Mouse (Mus musculus) gastrocnemius, adult 2 months (tissue): ENCODE measurements around the gene Hras. TPM values are rescaled to one million over a fixed set of nuclear protein-coding genes. Genes with fewer than 3 reads are reported as not detected.

Source experiments
- DNase-seq: peaks from one replicate; pipeline ENCODE4 v3.0.0; 2022
- H3K27ac ChIP-seq: fragments of 200-600 bp; 2 replicates; pipeline ENCODE4 v1.8.1; 2022; ENCODE audit warnings: mild to moderate bottlenecking
- H3K4me3 ChIP-seq: fragments of 200-600 bp; 2 replicates; pipeline ENCODE4 v1.8.1; 2022; ENCODE audit warnings: mild to moderate bottlenecking, moderate library complexity
- CTCF ChIP-seq: fragments of 200-600 bp; IDR thresholded peaks from 2 replicates; pipeline ENCODE4 v1.8.1; 2022; ENCODE audit warnings: antibody characterized with exemption, mild to moderate bottlenecking, moderate library complexity
- intact Hi-C: fragments of 180-260 bp; cut with DNase I; formaldehyde crosslinking; loops from one replicate; pipeline ENCODE4 v1.15.1; 2025
- microRNA-seq: library from miRNA; unstranded; fragments of <30 nt; microRNA quantifications from one replicate; pipeline ENCODE4 v1.2.0, GENCODE M21; 2021
- total RNA-seq, 2 experiments: library from RNA; stranded (reverse); gene quantifications; 2 replicates each; pipeline ENCODE4 v1.2.3; 2021

Hras gene
- total RNA-seq, 2 experiments from 2014 or later = 117 to 119 TPM

DNA sequence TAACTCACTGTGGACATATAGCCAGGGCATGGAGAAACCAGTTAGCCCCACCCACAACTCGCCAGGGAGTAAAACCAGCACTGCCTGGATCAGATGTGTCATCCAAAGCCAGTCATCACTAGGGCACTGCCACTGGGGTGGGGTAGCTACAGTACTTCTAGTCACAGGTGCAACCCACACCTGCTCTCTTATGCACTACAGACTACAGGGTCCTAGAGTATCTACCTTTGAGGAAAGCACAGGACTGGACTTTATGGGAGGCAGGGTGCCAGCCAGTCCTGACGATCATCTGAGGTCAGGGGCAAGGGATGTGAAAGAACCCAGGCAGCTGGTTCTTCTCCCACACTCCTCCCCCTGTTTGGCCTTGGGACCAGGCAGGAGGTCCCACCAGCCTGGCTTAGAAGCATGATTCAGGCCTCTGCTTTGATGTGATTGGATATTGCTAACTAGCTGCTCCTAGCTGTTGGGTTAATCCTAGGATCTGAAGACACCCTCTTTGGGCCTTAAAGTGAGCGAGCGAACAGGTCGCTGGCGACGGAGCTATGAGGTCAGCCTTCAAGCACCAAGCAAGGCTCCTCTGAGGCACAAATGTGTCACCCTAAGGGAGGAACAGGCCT, 25.8 kb downstream of the Hras start:
- peak; percentile 60 for DNase-seq

DNA sequence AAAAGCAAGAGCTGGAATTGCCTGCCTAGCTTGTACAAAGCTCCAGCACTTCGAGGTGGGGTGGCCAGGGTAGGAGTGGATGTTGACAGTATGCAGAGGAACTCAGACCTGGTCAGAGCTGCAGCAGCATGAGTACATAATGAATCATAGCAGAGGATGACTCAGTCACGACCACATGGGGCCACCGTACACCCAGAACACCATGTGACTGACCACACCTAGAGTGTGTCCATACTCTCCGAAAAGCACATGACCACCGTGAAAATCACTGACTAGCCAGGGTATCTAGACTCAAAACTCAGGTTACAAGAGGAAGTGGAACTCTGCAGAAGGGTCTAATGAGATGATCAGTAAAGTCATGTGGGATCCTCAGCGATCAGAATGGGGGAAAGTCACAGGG, 29.0 kb downstream of the Hras start:
- intact Hi-C loops = no loop called here
- Histone ChIP-seq H3K4me3 (no peak overlapping the region), H3K27ac (no peak overlapping the region)
- TF ChIP-seq CTCF = no peak
- DNase-seq = peak; percentile 45

More for the DNA sequence above, 25.8 kb downstream of the Hras start:
- no peak for TF ChIP-seq CTCF
- Histone ChIP-seq H3K4me3 (peak overlapping the region; percentile 69), H3K27ac (peak overlapping the region; percentile 83)
- intact Hi-C loops = no loop called here

DNA sequence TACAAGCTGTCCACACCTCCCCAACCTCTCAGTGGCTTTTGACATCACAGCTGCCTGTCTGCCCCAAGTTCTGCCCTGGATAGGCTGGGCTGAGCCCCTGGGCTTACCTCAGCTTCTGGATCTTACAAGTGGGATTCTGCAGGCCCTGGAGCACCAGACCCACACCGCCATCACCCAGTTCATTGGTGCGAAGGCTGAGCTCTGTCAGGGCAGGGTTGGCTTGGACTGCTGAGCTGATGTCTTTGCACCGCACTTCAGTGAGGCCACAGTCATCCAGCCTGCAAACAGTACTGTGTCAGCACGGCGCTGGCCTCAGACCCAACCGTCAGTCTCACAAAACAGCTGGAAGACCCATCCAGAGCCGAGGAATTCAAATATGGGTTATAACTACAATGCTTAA, 29.4 kb downstream of the Hras start:
- Histone ChIP-seq H3K27ac (0 out of 2 replicates have a peak overlapping the region, but pooled peaks have one; percentile 3), H3K4me3 (no peak overlapping the region)
- intact Hi-C loops = no loop called here
- no peak for TF ChIP-seq CTCF
- DNase-seq = no peak

DNA sequence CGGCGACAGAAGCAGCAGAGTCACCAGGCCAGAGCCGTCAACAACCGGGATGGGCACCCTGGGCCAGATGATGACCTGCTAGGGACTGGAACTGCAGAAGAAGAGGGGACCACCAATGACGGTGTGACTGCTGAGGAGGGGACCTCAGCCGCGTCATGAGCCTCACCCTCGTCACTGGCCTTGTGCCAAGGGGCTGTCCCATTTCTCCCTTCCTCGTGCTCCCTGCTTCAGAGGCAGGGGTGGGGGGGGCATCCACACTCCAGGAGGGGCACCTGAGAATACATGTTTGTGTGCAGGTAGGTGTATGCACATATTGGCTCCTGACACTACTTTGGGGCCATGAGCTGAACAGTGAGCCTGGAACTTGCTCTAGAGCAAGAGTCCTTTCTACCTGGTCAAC, 38.4 kb downstream of the Hras start:
- no peak overlapping the region for H3K4me3 ChIP-seq
- no peak for TF ChIP-seq CTCF
- no peak overlapping the region for H3K27ac ChIP-seq
- intact Hi-C loops = no loop called here
- DNase-seq = peak; percentile 26

DNA sequence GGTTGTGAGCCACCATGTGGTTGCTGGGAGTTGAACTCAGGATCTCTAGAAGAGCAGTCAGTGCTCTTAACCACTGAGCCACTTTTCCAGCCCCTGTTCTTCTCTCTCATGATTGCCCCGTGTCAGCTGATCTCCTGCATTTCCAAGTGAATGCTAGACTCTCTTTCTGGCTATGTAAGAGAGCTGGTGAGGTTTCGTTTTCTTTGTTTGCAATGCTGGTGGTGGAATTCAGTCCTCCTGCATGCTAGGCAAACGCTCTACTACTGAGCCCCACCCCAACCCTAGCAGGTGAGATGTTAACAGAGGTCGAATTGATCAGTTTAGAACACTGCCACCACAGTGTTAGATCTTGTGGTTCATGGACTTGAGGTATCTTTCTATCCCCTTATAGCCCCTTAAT, 45.2 kb downstream of the Hras start:
- Histone ChIP-seq H3K27ac (no peak overlapping the region), H3K4me3 (no peak overlapping the region)
- intact Hi-C loops = no loop called here
- no peak for TF ChIP-seq CTCF
- no peak for DNase-seq

DNA sequence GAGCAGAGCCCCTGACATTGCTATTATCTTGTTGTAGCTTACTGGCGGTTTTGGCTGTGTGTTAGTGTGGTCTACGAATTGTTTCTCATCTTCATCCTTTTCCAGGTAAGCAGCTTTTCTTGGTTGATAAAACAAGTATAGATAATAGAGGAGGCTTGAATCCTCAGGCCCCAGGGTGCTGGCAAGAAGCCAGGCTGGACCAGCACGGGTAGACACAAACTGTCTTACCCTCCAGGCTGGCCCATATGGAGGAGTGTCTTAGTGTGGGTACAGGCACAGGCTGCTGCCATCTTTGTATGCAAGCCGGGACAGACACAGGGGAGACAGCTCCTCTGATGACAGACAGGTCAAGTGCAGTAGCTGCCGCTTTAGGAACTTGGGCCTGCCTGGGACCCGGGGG, 46.8 kb downstream of the Hras start:
- DNase-seq = no peak
- intact Hi-C loops = no loop called here
- Histone ChIP-seq H3K27ac (no peak overlapping the region), H3K4me3 (no peak overlapping the region)
- no peak for TF ChIP-seq CTCF

DNA sequence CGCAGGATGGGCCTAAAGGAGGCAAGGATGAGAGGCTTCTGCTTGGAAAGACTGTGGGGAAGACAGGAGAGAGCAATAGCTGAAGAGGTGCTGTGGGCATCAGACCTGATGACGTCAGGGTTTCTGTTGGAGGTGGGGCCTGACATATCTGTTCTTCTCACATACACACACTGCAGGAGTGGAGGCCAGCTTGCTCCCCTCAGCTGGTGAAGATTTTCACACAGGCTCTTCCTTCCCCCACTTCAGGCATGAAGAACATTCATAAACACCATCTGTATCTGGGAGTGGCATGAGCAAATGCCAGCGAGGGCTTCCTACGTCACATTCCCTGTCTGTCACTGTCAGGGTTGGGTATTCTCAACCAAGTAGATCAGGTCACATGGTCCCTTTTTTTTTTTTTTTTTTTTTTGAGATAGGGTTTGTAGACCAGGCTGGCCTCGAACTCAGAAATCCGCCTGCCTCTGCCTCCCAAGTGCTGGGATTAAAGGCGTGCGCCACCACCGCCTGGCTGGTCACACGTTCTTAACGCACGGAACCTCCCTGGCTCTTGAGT, 47.7 kb downstream of the Hras start:
- no peak for TF ChIP-seq CTCF
- intact Hi-C loops = no loop called here
- H3K4me3 ChIP-seq = no peak overlapping the region
- peak overlapping the region; percentile 38; the same call in 1 of the 2 replicates for H3K27ac ChIP-seq
- DNase-seq = no peak

DNA sequence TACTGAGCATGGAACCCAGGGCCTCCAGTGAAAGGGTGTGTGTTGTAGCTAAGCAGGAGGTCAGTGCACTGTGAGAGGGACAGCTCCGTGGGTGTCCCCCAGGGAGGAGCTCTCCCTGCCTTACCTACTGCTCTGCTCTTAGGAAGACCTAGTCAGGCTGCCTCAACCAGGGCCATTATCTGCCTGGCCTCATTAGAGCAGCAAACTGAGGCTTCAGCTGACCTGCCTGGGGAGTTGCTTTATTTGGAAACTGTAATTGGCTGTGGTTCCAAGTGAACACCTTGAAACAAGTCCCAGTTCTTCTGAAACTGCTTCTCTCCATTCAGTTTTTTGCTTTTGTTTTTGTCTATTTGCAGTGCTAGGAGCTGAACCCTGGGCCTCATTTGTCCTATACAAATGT, 48.4 kb downstream of the Hras start:
- no peak for DNase-seq
- H3K4me3 ChIP-seq = no peak overlapping the region
- TF ChIP-seq CTCF = no peak
- intact Hi-C loops = no loop called here
- peak overlapping the region; percentile 38; the same call in 1 of the 2 replicates for H3K27ac ChIP-seq

DNA sequence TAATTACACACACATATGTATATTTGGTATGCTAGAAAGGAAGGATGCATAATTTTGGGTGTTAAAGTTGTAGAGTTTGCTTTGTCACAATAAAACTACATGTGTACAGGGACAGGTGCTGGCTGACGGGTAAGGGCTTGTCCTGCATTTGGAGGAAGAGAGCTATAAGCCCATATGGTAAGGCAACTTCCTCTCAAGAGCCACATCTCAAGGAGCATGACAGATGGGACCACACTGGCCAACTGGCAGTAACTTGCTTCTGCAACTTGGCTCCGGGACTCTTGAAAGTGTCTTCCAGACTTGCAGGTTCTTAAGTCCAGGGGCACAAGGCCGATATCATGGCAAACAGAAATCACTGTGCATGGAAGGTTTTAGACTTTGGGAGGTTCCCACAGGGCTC, 49.2 kb downstream of the Hras start:
- TF ChIP-seq CTCF = no peak
- no peak for DNase-seq
- H3K27ac ChIP-seq = no peak overlapping the region
- intact Hi-C loops = no loop called here
- H3K4me3 ChIP-seq = no peak overlapping the region

DNA sequence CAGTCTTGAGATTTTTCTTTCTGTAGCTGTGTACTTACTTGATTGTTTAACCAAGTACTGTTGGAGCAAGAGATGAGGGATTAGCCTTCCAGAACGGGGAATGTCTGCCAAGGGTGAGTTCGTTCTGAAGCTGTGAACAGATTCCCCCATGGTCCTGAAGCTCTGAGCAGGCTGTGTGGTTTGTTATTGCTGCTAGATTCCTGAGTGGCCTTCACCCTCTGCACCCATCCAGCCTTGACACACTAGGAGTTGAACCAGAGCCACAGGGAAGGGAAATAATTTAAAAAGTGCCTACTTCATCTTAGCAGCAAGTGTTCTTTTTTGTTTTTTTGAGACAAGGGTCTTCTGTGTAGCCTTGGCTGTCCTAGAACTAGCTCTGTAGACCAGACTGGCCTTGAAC, 49.9 kb downstream of the Hras start:
- Histone ChIP-seq H3K27ac (no peak overlapping the region), H3K4me3 (no peak overlapping the region)
- intact Hi-C loops = no loop called here
- TF ChIP-seq CTCF = no peak
- DNase-seq = no peak

DNA sequence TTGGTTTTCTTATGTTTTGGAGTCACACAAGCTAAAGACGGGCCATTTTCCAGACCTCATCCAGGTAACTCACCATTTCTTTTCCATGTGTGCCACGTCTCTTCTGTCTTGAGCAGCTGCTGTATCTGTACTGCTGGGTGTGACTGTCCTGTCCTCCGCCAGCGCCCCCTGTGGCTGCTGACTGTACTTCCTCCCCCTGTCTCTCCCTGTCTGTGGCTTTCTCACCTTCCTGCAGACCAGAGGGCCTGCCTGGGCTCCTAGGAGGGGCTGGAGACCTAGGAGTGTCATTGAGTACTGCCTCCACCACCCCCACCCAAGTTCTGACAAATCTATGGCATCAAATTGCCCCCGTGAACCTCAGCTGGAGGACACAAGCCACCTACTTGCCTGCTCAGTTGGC, 50.7 kb downstream of the Hras start:
- intact Hi-C loops = no loop called here
- TF ChIP-seq CTCF = peak; percentile 53
- Histone ChIP-seq H3K27ac (no peak overlapping the region), H3K4me3 (no peak overlapping the region)
- DNase-seq = no peak

DNA sequence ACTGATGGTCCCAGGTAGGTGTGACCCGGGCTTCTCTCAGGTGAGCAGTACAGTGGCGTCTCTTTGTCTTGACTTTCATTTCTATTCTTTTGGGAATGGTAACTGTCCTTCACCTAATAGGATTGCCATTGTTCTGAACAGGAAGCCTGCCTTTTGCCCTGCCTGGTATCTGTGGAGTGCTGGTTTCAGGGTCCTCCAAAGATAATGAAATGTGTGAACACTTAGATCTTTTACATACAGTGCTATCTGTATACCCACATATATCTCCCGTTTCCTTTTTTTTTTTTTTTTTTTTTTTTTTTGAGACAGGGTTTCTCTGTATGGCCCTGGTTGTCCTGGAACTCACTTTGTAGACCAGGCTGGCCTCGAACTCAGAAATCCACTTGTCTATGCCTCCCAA, 52.5 kb downstream of the Hras start:
- intact Hi-C loops = no loop called here
- no peak for TF ChIP-seq CTCF
- DNase-seq = no peak
- H3K27ac ChIP-seq = no peak overlapping the region
- H3K4me3 ChIP-seq = no peak overlapping the region

Small RNAs within 50 kb of the gene (microRNA-seq; reads per million reads assigned to microRNA genes)
- gene Mir210 = 77.3 reads per million, percentile 39 among the genes with 10 or more reads in this experiment

Other genes with a start within 250 kb of the Hras start
- gene Ifitm5, start 243.7 kb downstream of the Hras start, total RNA-seq = under 1 TPM in 1 of 2 experiments, not detected in 1; 0.33 TPM
- not detected for gene Gm45717, start 238.1 kb downstream of the Hras start, total RNA-seq
- 10 to 100 TPM; 42.2 to 82.6 TPM for gene Ifitm2, start 238.0 kb downstream of the Hras start, total RNA-seq
- 1 to 10 TPM in 1 of 2 experiments, under 1 TPM in 1; 0.69 to 1.4 TPM for gene Ifitm1, start 226.8 kb downstream of the Hras start, total RNA-seq
- 10 to 100 TPM; 30.8 to 49.0 TPM for gene Ifitm3, start 183.2 kb downstream of the Hras start, total RNA-seq
- not detected for gene Ifitm6, start 176.1 kb downstream of the Hras start, total RNA-seq
- not detected for gene Gm17387, start 164.9 kb downstream of the Hras start, total RNA-seq
- gene B4galnt4, start 132.9 kb downstream of the Hras start, total RNA-seq = under 1 TPM; 0.17 to 0.18 TPM
- gene Pkp3, start 115.8 kb downstream of the Hras start, total RNA-seq = not detected
- 1 to 10 TPM; 1.7 TPM for gene Sigirr, start 93.4 kb downstream of the Hras start, total RNA-seq
- not detected for gene Ano9, start 76.2 kb downstream of the Hras start, total RNA-seq
- 10 to 100 TPM; 19.5 to 20.5 TPM for gene Ptdss2, start 71.6 kb downstream of the Hras start, total RNA-seq
- gene Rnh1, start 21.1 kb downstream of the Hras start, total RNA-seq = 10 to 100 TPM; 46.5 to 50.9 TPM
- gene Lrrc56, start 152 bp upstream of the Hras start, total RNA-seq = 1 to 10 TPM; 1.7 to 2.1 TPM
- gene Lmntd2, start 20.1 kb upstream of the Hras start, total RNA-seq = not detected
- under 1 TPM in 1 of 2 experiments, not detected in 1; 0.28 TPM for gene Rassf7, start 21.9 kb upstream of the Hras start, total RNA-seq
- gene Phrf1, start 34.8 kb upstream of the Hras start, total RNA-seq = 10 to 100 TPM; 22.4 to 28.1 TPM
- gene Irf7, start 72.5 kb upstream of the Hras start, total RNA-seq = 1 to 10 TPM; 1.1 TPM
- gene Cdhr5, start 82.8 kb upstream of the Hras start, total RNA-seq = not detected
- not detected for gene Sct, start 85.1 kb upstream of the Hras start, total RNA-seq
- not detected for gene Drd4, start 98.0 kb upstream of the Hras start, total RNA-seq
- 10 to 100 TPM; 13.3 to 14.0 TPM for gene Deaf1, start 133.7 kb upstream of the Hras start, total RNA-seq
- 10 to 100 TPM; 11.5 to 16.9 TPM for gene Tmem80, start 133.7 kb upstream of the Hras start, total RNA-seq
- 1 to 10 TPM; 2.6 to 3.1 TPM for gene Eps8l2, start 144.9 kb upstream of the Hras start, total RNA-seq
- 10 to 100 TPM; 77.5 to 88.3 TPM for gene Taldo1, start 198.2 kb upstream of the Hras start, total RNA-seq
- 1 to 10 TPM; 5.5 to 8.3 TPM for gene Gatd1, start 220.1 kb upstream of the Hras start, total RNA-seq
- gene Cend1, start 235.5 kb upstream of the Hras start, total RNA-seq = under 1 TPM; 0.28 to 0.31 TPM
- gene Slc25a22, start 243.9 kb upstream of the Hras start, total RNA-seq = 10 to 100 TPM; 18.6 to 26.1 TPM